Mouse (Mus musculus): ENCODE results near the gene Daam2. TPM values are rescaled to one million over a fixed set of nuclear protein-coding genes. Genes with fewer than 3 reads are reported as not detected.
"Not testable (repeated sequence)": the region's sequence is repeated elsewhere in the genome, so short reads cannot be mapped to it uniquely, and the experiment has no call there.

Gene Daam2
- total RNA-seq, 2 experiments from 2014 or later, result not detected

DNA sequence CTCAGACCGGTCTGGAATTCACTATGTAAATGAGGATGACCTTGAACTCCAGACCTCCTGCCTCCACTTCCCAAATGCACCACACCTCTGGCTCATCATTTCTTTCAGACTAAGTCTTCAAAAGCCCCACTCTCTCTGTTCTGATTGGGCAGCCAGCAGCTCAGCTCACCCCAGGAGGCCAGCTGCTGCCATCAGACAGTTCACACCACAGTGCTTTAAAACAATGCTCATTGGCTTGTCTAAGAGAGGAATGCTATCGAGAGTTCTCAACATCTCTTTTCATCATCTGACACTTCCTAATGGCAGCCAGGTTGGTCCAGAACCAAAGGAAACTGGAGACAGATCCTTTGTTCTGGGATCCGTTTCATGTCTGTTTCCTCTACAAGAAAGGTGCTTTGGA, 66.0 kb downstream of the Daam2 start:
- ATAC-seq (replicated peaks; ENCODE audit: low FRiP score, low TSS enrichment, poor library complexity, severe bottlenecking), result no peak

DNA sequence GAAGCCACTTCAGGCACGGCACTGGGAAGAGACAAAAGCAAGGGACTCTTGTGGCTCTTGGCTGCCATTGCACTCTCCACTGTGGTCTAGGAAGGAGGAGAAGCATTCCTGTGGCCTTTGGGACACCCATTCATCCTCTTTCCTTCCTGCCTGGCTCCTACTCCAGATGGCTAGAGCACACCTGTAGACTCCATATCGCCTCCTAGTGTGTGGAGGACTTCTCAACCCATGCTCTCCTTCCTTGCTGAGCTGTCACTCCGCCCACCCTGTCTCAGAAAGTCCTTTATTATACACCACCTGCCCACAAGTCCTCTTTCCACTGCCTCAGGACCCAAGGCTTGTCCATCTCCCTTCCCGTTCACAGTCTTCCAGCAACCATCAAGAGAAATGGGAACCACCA, 70.9 kb downstream of the Daam2 start:
- ATAC-seq (replicated peaks; ENCODE audit: low FRiP score, low TSS enrichment, poor library complexity, severe bottlenecking), result no peak

DNA sequence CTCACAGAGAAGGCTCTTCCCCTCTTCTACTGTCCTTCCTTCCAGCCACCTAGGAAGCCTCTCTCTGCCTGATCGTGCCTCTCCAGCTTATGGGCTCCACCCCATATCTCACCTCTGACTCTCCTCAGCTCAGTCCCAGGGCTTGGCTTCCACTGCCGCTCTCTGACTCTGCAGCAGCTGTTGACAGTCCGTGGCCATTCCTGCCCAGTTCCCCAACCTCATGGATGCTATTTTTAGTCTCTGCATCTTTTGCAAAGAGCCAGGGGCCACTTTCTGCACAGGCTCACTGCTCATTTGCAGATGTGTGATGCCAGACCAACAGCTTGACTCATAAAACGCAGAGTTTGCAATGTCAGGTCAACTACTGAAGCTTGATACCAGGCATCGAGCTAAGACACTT, 75.0 kb downstream of the Daam2 start:
- no peak for ATAC-seq (replicated peaks; ENCODE audit: low FRiP score, low TSS enrichment, poor library complexity, severe bottlenecking)

DNA sequence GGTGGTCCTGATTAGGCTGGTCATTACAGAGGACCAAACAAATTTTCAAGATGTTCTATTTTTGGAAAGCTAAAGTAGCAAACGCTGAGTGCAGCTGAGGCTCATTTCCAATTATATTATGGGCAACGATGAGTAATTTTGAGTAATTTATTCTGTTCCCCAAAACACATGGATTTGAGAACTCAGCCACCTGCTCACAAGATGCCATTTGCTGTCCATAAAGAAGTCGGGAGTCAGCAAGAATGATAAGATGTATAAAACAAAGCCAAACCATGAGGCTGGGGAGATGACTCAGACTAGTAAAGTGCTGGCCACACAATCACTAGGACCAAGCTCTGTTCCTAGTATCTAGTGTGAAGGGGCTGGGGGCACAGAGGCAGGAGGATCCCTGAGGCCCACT, 79.7 kb downstream of the Daam2 start:
- no peak for ATAC-seq (replicated peaks; ENCODE audit: low FRiP score, low TSS enrichment, poor library complexity, severe bottlenecking)

DNA sequence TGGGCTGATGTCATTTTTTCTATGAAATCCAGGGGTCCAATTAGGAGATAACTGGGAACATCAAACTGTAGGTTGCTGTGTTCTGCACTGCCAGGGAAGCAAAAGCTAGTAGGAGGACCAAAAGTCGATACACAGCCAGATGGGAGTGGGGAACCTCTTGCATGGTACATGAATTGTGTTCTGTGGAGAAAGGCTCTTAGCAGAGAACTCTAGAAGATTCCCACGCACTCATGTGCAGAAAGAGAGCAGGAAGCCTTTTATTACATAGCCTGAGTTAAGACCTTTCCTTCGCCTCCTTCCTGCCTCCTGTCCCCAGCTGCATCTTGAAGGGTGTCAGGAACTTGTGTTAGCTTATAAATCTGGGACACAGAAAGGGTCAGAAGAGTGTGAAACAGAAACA, 82.3 kb downstream of the Daam2 start:
- no peak for ATAC-seq (replicated peaks; ENCODE audit: low FRiP score, low TSS enrichment, poor library complexity, severe bottlenecking)

DNA sequence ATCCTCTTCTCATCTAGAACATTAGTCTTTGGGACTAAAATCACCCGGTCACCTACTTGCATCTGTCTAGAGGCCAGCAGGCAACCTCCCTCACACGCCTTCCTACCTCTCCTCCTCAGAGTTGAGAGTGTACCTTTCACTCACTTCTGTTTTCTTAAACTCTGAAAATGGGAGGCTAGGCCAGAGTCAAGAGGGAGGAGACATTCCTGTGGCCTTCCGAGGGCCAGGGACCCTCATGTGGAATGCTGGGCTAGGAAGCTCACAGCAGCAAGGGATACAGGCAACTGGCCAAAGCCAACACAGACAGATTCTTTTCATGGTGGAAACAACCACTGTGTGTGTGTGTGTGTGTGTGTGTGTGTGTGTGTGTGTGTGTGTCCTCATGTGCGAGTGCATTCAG, 86.8 kb downstream of the Daam2 start:
- no peak for ATAC-seq (replicated peaks; ENCODE audit: low FRiP score, low TSS enrichment, poor library complexity, severe bottlenecking)

DNA sequence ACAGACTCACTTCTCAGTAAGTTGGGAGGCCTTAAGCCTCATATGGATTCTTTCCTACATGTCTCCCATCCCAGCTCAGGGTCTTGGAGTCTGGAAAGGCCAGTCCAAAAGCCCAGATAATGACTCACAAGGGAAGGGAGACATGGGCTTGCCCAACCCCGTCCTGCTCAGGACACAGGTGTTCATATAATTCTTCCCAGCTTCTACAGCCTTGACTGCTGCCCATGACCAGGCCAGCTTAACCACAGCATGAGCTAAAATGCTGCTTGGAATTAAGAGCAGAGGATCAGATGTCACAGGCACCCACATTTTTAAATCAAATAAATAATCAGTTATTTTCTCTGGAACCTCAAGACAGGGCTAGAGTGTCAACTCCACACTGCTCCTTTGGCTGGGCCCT, 89.0 kb downstream of the Daam2 start:
- ATAC-seq (replicated peaks; ENCODE audit: low FRiP score, low TSS enrichment, poor library complexity, severe bottlenecking), result no peak

DNA sequence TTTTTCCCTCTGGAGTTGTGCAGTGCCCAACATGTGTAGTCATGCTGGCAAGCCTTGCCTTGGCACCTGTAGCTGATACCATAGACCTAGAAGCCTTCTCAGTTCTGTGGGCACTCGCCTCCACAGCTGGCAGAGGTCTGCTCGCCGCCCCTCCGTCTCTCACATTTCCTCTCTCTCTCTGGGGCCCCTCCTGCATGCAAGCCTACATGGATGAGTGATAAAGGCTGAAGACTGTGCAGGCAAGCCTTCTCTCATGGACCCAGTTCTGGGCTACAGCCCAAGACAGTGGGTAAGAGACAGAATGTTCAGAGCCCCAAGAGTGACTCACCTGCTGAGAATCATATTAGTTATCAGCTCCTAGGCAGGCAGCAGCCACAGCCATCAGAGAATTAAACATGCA, 90.1 kb downstream of the Daam2 start:
- ATAC-seq (replicated peaks; ENCODE audit: low FRiP score, low TSS enrichment, poor library complexity, severe bottlenecking), result no peak

DNA sequence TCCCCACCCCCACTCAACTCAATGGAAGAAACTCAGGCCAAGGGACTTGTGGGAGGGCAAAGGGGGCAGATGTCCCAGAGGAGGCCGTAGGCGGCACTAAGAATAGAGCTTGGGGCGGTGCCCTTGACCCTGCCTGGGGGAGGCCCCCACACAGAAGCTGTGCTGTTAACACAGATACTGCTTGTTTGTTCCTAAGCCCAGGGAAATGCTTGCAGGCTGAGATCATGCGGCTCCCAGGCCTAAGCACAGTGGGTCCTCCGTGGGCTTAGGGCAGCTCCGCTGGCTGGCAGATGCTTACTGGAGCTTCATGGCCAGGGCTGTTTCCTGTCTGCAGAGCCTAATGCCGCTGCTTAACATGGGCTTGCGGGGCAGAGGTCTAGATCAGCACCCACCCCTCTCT, 91.5 kb downstream of the Daam2 start:
- no peak for ATAC-seq (replicated peaks; ENCODE audit: low FRiP score, low TSS enrichment, poor library complexity, severe bottlenecking)

DNA sequence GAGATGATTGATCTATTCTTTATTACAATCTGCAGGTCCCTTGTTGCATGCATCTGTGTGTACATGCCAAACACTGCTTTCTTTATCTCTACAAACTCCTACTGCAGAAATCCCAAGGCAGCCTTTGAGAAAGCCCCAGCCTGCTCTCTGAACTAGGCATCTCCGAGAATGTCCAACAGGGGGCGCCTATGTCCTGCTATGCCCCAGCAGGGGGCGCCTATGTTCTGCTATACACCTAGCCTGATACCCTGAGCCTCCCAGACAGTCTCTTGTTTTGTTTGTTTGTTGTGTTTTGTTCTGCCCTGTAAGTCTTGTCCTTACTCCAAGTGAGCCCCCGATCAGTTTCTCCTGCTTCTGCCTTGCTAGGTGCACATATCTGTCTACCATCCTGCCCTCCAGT, 95.9 kb downstream of the Daam2 start:
- peak; percentile 73 for ATAC-seq (replicated peaks; ENCODE audit: low FRiP score, low TSS enrichment, poor library complexity, severe bottlenecking)

DNA sequence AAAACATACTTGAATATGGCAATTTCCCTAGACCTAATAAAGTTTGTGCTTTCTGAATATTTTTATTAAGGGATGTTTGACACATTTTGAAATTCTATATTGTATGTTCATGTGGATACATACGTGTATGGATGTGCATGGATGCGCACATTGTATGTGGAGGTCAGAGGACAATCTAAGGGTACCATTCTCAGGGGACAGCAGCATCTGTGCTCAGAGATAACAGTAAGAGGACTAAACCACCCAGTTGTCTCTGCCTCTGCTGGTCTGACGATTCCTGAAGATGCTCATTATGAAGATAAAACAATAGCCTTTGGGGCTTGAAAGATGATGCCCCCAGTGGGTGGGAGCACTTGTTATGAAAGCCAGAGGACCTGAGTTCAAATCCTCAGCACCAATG, 99.3 kb downstream of the Daam2 start:
- peak; percentile 36 for ATAC-seq (replicated peaks; ENCODE audit: low FRiP score, low TSS enrichment, poor library complexity, severe bottlenecking)

DNA sequence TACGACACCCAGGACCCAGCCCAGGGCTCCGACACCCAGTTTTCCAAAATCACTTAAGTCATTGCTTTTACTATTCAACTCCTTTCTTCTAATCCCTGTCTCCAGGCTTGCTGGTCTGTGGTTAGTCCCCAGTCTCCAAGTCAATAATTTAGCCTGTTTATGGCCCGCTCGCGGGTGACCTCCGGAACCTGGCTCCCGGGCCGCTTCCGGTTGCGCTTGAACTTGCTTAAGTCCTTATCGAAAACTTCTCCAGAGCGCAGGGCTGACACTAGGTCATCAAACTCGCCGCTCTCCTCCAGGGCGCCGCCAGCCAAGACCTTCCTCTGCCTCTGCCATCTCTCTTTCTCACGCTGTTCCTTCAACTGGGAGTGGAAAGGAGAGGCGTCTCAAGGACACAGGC, 105.8 kb downstream of the Daam2 start:
- no peak for ATAC-seq (replicated peaks; ENCODE audit: low FRiP score, low TSS enrichment, poor library complexity, severe bottlenecking)

DNA sequence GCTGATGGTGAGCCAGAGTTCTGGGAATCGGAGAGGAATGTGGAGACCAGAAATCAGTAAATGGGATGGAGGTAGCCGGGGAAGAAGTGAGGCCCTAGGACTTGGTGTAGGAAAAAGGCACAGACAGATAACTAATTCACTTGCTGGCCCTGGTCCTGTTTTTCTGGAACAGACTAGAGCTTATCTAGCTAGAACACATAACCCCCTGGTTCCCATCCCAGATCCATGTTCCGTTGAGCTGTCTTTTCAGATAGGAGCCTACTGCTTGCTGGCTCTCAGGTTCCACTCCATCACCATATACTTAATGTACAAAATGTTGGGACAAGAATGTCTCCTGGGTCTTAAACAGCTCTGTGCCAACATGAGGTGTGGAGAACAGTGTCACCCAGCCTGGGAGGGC, 106.3 kb downstream of the Daam2 start:
- ATAC-seq (replicated peaks; ENCODE audit: low FRiP score, low TSS enrichment, poor library complexity, severe bottlenecking), result peak; percentile 84

DNA sequence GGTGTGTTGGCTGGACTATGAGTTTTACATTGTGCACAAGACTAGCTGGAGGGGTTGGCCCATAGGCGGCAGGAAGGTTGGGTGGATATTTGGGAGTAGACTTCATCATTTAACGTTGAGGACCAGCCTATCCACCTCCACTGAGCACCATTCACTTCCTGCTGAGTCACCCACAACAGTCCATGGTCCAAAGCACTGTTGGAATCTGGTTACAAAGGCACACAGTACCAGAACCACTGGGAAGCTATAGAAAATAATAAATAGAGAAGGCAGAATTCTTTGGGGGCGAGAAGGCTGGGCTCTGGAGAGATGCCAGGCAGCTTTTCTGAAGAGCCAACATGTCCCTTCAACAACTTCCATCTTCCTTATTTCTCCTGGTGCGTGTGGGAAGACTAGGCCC, 107.8 kb downstream of the Daam2 start:
- no peak for ATAC-seq (replicated peaks; ENCODE audit: low FRiP score, low TSS enrichment, poor library complexity, severe bottlenecking)

DNA sequence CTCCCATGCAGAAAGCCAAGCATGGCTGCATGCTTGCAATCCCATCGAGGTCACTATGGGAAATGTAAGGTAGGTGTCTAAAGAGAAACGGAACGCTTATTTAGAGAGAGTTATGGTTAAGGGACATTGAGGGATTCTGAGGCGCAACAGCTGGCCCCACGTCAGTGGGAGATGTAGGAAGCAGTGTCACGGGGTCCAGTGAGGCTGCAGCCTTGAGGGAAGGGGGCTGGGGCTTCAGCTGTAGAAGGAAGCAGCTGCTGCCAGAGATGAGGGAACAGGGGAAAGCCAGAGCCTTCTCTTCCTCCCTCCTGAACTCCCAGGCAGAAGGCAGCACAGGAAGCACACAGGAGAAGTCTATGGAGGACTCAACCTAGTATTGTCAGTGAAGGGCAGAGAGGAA, 113.2 kb downstream of the Daam2 start:
- no peak for ATAC-seq (replicated peaks; ENCODE audit: low FRiP score, low TSS enrichment, poor library complexity, severe bottlenecking)

DNA sequence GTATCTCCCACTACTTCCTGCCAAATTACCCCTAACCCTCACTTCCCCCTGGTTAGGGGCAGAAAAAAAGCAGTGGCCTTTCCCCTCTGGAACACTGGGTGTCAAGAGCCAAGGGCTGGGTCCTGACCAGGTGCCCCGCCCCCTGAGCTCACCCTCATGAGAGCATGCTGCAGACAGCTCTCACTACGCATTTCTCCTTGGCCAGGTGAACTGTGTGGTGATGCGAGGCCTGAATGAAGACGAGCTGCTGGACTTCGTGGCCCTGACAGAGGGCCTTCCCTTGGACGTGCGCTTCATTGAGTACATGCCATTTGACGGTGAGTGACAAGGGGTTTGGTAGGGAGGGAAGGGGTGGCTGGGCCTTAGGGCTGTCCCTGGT, 114.9 kb downstream of the Daam2 start:
- no peak for ATAC-seq (replicated peaks; ENCODE audit: low FRiP score, low TSS enrichment, poor library complexity, severe bottlenecking)

DNA sequence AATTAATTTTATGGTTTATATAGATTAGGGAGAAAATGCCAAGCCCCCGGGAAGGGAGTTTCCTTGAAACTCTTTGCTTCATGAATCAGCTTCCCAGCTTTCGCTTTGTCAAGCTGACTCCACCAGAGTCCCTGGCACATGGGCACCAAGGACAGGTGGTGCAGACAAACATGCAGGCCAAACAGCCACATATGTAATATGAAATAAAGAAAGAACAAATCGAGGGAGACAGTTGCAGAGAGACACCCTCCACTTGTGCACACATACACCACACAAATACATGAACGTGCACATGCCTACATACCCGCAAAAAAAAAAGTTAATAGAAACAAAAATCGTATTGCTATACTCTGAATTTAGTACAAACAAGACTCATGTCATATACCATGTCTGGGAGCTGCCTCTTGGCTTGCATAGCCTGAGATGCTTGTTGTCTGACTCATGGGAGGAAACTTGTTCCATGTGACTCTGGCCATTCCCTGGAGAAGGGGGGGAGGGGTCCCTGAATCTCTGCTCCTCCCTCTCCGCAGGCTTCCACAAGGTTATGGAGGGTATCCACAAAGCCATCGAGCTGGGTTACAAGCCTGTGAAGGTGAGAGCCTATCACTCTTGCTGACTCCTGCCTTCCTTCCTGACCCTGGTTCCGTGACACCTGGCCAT, 115.4 kb downstream of the Daam2 start:
- no peak for ATAC-seq (replicated peaks; ENCODE audit: low FRiP score, low TSS enrichment, poor library complexity, severe bottlenecking)

DNA sequence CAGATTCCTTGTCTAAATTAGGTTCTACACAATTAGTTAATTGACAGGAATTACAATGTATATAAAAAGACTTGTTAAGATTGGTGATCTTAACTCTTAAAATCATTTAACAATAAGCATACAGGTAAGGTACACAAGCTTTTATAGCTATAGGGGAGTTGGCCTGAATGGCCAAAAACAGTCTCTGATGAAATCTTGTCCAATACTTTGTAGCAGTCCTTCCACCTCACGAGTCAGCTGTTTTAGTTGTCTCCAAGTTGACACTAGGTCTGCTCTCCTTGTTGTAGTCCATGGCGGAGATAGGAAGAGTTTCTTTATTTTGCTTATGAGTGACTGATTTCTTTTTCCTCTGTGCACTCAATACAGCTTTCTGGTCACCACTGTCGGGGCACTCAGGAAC, 121.3 kb downstream of the Daam2 start:
- not testable (repeated sequence) for ATAC-seq (replicated peaks; ENCODE audit: low FRiP score, low TSS enrichment, poor library complexity, severe bottlenecking)

DNA sequence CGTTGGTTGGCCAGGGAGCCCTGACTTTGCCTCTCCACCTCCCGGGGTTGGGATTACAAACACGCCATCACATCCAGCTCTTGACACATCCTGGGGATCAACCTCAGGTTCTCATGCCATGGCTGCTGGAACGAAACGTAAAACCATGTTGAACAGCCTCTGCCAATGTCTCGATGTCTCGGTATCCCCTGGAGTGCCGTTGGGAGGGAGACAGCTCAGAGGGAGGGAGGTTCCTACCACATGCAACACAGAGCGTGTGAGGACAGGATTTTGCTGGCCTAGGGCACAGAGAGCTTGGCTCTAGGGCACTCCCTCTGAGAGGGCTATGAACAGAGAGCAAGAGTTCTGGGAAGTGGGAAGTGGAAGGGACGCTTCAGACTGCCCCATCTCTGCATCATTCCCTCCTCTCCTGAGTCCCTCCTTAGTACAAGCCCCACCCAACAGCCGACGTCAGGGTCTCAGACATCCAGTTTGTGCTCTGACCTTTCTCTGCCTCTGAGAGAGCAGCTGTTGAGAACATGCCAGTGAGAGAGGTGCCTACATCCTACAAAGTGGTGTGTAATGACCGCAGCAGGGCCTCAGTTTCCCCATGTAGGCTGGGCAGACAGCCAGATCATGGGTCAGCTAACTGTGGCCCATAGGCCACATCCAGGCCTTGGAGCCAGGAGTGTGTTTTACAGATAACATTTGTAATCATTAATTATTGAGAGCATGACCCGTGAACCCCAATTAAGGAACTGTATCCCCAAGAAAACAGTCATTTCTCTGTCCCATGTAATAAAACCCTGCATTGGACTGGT, 123.6 kb downstream of the Daam2 start:
- ATAC-seq (replicated peaks; ENCODE audit: low FRiP score, low TSS enrichment, poor library complexity, severe bottlenecking), result no peak

DNA sequence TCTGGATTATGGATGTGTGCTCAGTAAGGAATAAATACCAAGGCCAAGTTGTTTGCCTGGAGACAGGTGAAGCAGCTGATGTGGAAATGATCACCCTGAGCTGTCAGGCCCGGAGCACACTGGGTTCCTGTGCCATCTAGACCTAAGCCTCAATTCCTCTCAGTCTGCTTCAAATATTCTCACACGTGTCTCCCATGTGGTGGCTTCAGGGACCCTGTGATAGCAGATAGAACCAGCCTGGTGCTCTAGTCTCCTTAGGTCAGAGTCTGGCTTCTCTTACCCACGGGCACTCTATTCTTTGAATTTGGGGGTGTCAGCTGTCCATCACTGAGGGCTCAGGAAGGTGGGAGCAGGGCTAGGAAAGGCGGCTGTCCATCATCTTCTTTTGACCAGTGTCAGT, 124.4 kb downstream of the Daam2 start:
- ATAC-seq (replicated peaks; ENCODE audit: low FRiP score, low TSS enrichment, poor library complexity, severe bottlenecking), result no peak

DNA sequence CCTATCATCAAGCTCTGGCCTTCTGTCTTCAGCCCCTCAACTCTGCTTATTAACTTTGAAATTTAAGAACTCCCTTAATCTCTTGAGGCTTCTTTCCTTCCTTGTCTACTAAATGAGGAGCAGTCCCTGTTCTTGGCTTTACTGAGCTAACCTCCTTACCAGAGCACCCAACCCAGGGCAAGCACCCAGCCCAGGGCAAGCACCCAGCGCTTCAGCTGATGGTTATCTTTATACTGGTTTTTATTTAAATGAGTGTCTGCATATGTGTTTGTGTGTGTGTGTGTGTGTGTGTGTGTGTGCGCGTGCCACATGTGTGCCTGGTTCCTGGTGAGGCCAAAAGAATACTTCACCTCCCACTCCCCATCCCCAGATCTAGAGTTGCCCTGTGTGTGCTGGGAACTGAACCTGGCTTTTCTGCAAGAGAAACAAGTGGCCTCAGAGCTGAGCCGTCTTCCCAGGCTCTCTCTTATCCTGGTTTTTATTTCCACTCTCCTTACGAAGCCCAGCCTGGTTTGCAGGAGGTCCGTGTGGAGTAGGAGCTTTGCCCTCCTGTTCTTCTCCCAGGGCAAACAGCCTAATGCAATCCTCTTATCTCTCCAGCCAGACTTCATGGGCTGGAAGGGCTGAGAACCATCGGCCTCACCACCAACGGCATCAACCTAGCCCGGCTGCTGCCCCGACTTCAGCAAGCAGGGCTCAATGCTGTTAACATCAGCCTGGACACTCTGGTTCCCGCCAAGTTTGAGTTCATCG, 125.1 kb downstream of the Daam2 start:
- ATAC-seq (replicated peaks; ENCODE audit: low FRiP score, low TSS enrichment, poor library complexity, severe bottlenecking), result peak; percentile 93
